Mouse (Mus musculus): ENCODE measurements around the gene Dcun1d2. TPM values are rescaled to one million over a fixed set of nuclear protein-coding genes. Genes with fewer than 3 reads are reported as not detected.
A peak's percentile ranks its signal among the peaks of the same experiment; 100 is the strongest.

Gene Dcun1d2
- total and polyA plus RNA-seq, 2 experiments = 10.7 to 13.1 TPM

GRCm38 (mm10) chr8:13226288-13226687, 61.6 kb downstream of the Dcun1d2 start:
- TF ChIP-seq CTCF (IDR thresholded peaks at IDR 0.05; ENCODE audit: low read depth, low read length) = no peak
- no peak for TF ChIP-seq POLR2A (IDR thresholded peaks at IDR 0.05; ENCODE audit: extremely low read depth, insufficient read depth, low read length)
- H3K9ac ChIP-seq (ENCODE audit: low read depth, low read length) = no peak overlapping the region
- WGBS = 75% methylated on average over 6 of the region's 6 CpGs

GRCm38 (mm10) chr8:13224426-13224825, 63.5 kb downstream of the Dcun1d2 start:
- Histone ChIP-seq H3K27ac (replicated peaks; ENCODE audit: insufficient read depth, low read depth, low read length) (no peak overlapping the region), H3K27me3 (ENCODE audit: control insufficient read depth, insufficient read depth, low read length) (no peaks in the 10 kb centered on the region; the same call in 1 of the 2 replicates), H3K9ac (ENCODE audit: low read depth, low read length) (no peak overlapping the region), H3K4me1 (ENCODE audit: control insufficient read depth, insufficient read depth, low read length) (no peaks in the 10 kb centered on the region), H3K36me3 (ENCODE audit: control insufficient read depth, insufficient read depth, low read length) (no peaks in the 10 kb centered on the region), H3K4me3 (ENCODE audit: insufficient read depth, low read depth, low read length) (no peak overlapping the region), H3K79me2 (ENCODE audit: control insufficient read depth, insufficient read depth, low read length) (no peaks in the 10 kb centered on the region)
- no peak for TF ChIP-seq CTCF (IDR thresholded peaks at IDR 0.05; ENCODE audit: low read depth, low read length)
- TF ChIP-seq POLR2A (IDR thresholded peaks at IDR 0.05; ENCODE audit: extremely low read depth, insufficient read depth, low read length) = no peak
- WGBS = 71% methylated on average over 9 of the region's 9 CpGs
- no peak for DNase-seq (ENCODE audit: extremely low read depth, low read depth, low spot score)

More at GRCm38 (mm10) chr8:13226288-13226687, 61.6 kb downstream of the Dcun1d2 start:
- H3K27ac ChIP-seq (replicated peaks; ENCODE audit: insufficient read depth, low read depth, low read length) = no peak overlapping the region
- no peaks in the 10 kb centered on the region for H3K4me1 ChIP-seq (ENCODE audit: control insufficient read depth, insufficient read depth, low read length)
- DNase-seq (ENCODE audit: extremely low read depth, low read depth, low spot score) = no peak
- H3K79me2 ChIP-seq (ENCODE audit: control insufficient read depth, insufficient read depth, low read length) = no peaks in the 10 kb centered on the region
- H3K36me3 ChIP-seq (ENCODE audit: control insufficient read depth, insufficient read depth, low read length) = no peaks in the 10 kb centered on the region
- H3K4me3 ChIP-seq (ENCODE audit: insufficient read depth, low read depth, low read length) = no peak overlapping the region
- no peaks in the 10 kb centered on the region; the same call in 1 of the 2 replicates for H3K27me3 ChIP-seq (ENCODE audit: control insufficient read depth, insufficient read depth, low read length)

- TF ChIP-seq POLR2A (IDR thresholded peaks at IDR 0.05; ENCODE audit: extremely low read depth, insufficient read depth, low read length) (no peak), CTCF (IDR thresholded peaks at IDR 0.05; ENCODE audit: low read depth, low read length) (no peak)
- no peaks in the 10 kb centered on the region for H3K27me3 ChIP-seq (ENCODE audit: control insufficient read depth, insufficient read depth, low read length)
- no peak for DNase-seq (ENCODE audit: extremely low read depth, low read depth, low spot score)
- H3K79me2 ChIP-seq (ENCODE audit: control insufficient read depth, insufficient read depth, low read length) = no peaks in the 10 kb centered on the region
- H3K4me1 ChIP-seq (ENCODE audit: control insufficient read depth, insufficient read depth, low read length) = peaks cover 3% of the 10 kb centered on the region; the same call in 1 of the 2 replicates
- WGBS = 85% methylated on average over 4 of the region's 4 CpGs
- no peaks in the 10 kb centered on the region for H3K36me3 ChIP-seq (ENCODE audit: control insufficient read depth, insufficient read depth, low read length)
- H3K4me3 ChIP-seq (ENCODE audit: insufficient read depth, low read depth, low read length) = no peak overlapping the region
- no peak overlapping the region for H3K27ac ChIP-seq (replicated peaks; ENCODE audit: insufficient read depth, low read depth, low read length)
- H3K9ac ChIP-seq (ENCODE audit: low read depth, low read length) = no peak overlapping the region
Observed at GRCm38 (mm10) chr8:13218441-13218840, 69.5 kb downstream of the Dcun1d2 start.

- H3K36me3 ChIP-seq (ENCODE audit: control insufficient read depth, insufficient read depth, low read length) = no peaks in the 10 kb centered on the region
- H3K4me3 ChIP-seq (ENCODE audit: insufficient read depth, low read depth, low read length) = no peak overlapping the region
- peaks cover 3% of the 10 kb centered on the region; the same call in 1 of the 2 replicates for H3K4me1 ChIP-seq (ENCODE audit: control insufficient read depth, insufficient read depth, low read length)
- H3K79me2 ChIP-seq (ENCODE audit: control insufficient read depth, insufficient read depth, low read length) = no peaks in the 10 kb centered on the region
- DNase-seq (ENCODE audit: extremely low read depth, low read depth, low spot score) = no peak
- TF ChIP-seq CTCF (IDR thresholded peaks at IDR 0.05; ENCODE audit: low read depth, low read length) (no peak), POLR2A (IDR thresholded peaks at IDR 0.05; ENCODE audit: extremely low read depth, insufficient read depth, low read length) (no peak)
- H3K9ac ChIP-seq (ENCODE audit: low read depth, low read length) = no peak overlapping the region
- H3K27ac ChIP-seq (replicated peaks; ENCODE audit: insufficient read depth, low read depth, low read length) = no peak overlapping the region
- no peaks in the 10 kb centered on the region for H3K27me3 ChIP-seq (ENCODE audit: control insufficient read depth, insufficient read depth, low read length)
Observed at GRCm38 (mm10) chr8:13217986-13218385, 69.9 kb downstream of the Dcun1d2 start.

GRCm38 (mm10) chr8:13217093-13217492, 70.8 kb downstream of the Dcun1d2 start:
- TF ChIP-seq POLR2A (IDR thresholded peaks at IDR 0.05; ENCODE audit: extremely low read depth, insufficient read depth, low read length) = no peak
- no peak for TF ChIP-seq CTCF (IDR thresholded peaks at IDR 0.05; ENCODE audit: low read depth, low read length)
- H3K27ac ChIP-seq (replicated peaks; ENCODE audit: insufficient read depth, low read depth, low read length) = no peak overlapping the region
- WGBS = 39% methylated on average over 5 of the region's 5 CpGs
- H3K79me2 ChIP-seq (ENCODE audit: control insufficient read depth, insufficient read depth, low read length) = no peaks in the 10 kb centered on the region
- H3K9ac ChIP-seq (ENCODE audit: low read depth, low read length) = no peak overlapping the region
- no peaks in the 10 kb centered on the region for H3K36me3 ChIP-seq (ENCODE audit: control insufficient read depth, insufficient read depth, low read length)
- H3K4me3 ChIP-seq (ENCODE audit: insufficient read depth, low read depth, low read length) = no peak overlapping the region
- no peaks in the 10 kb centered on the region for H3K27me3 ChIP-seq (ENCODE audit: control insufficient read depth, insufficient read depth, low read length)
- no peak for DNase-seq (ENCODE audit: extremely low read depth, low read depth, low spot score)
- H3K4me1 ChIP-seq (ENCODE audit: control insufficient read depth, insufficient read depth, low read length) = peaks cover 3% of the 10 kb centered on the region; the same call in 1 of the 2 replicates

- Histone ChIP-seq H3K79me2 (ENCODE audit: control insufficient read depth, insufficient read depth, low read length) (no peaks in the 10 kb centered on the region), H3K9ac (ENCODE audit: low read depth, low read length) (no peak overlapping the region), H3K4me1 (ENCODE audit: control insufficient read depth, insufficient read depth, low read length) (peaks cover 3% of the 10 kb centered on the region; the same call in 1 of the 2 replicates), H3K27me3 (ENCODE audit: control insufficient read depth, insufficient read depth, low read length) (no peaks in the 10 kb centered on the region), H3K27ac (replicated peaks; ENCODE audit: insufficient read depth, low read depth, low read length) (no peak overlapping the region), H3K4me3 (ENCODE audit: insufficient read depth, low read depth, low read length) (no peak overlapping the region), H3K36me3 (ENCODE audit: control insufficient read depth, insufficient read depth, low read length) (no peaks in the 10 kb centered on the region)
- DNase-seq (ENCODE audit: extremely low read depth, low read depth, low spot score) = peak; percentile 56
- 28% methylated on average over 8 of the region's 8 CpGs for WGBS
- TF ChIP-seq POLR2A (IDR thresholded peaks at IDR 0.05; ENCODE audit: extremely low read depth, insufficient read depth, low read length) (no peak), CTCF (IDR thresholded peaks at IDR 0.05; ENCODE audit: low read depth, low read length) (no peak)
Observed at GRCm38 (mm10) chr8:13216386-13216785, 71.5 kb downstream of the Dcun1d2 start.
